Mouse (Mus musculus): Measurements from ENCODE around the gene Gm49336. TPM values are rescaled to one million over a fixed set of nuclear protein-coding genes. Genes with fewer than 3 reads are reported as not detected.

The Gm49336 gene
- polyA plus RNA-seq, 1 experiment from 2014 or later: 50.3 TPM

- WGBS: 66% methylated on average over 7 of the region's 7 CpGs
- Histone ChIP-seq H3K9me3 (no peaks in the 10 kb centered on the region), H3K27me3 (no peaks in the 10 kb centered on the region), H3K4me3 (replicated peaks) (no peak overlapping the region), H3K27ac (no peak overlapping the region), H3K36me3 (no peaks in the 10 kb centered on the region), H3K9ac (replicated peaks) (no peak overlapping the region), H3K4me2 (replicated peaks) (no peak overlapping the region), H3K4me1 (replicated peaks) (peaks cover 15% of the 10 kb centered on the region)
- ATAC-seq: no peak
Observed at GRCm38 (mm10) chr14:60262316-60262715, 11.0 kb upstream of the Gm49336 start.

GRCm38 (mm10) chr14:60257851-60258250 lies 6.5 kb upstream of the Gm49336 start:
- Histone ChIP-seq H3K9me3 (no peaks in the 10 kb centered on the region), H3K4me1 (replicated peaks) (no peaks in the 10 kb centered on the region), H3K4me3 (replicated peaks) (no peak overlapping the region), H3K27ac (no peak overlapping the region), H3K27me3 (no peaks in the 10 kb centered on the region), H3K36me3 (no peaks in the 10 kb centered on the region), H3K9ac (replicated peaks) (no peak overlapping the region), H3K4me2 (replicated peaks) (no peak overlapping the region)
- WGBS: 96% methylated on average over 1 of the region's 1 CpGs
- no peak for ATAC-seq

DNA sequence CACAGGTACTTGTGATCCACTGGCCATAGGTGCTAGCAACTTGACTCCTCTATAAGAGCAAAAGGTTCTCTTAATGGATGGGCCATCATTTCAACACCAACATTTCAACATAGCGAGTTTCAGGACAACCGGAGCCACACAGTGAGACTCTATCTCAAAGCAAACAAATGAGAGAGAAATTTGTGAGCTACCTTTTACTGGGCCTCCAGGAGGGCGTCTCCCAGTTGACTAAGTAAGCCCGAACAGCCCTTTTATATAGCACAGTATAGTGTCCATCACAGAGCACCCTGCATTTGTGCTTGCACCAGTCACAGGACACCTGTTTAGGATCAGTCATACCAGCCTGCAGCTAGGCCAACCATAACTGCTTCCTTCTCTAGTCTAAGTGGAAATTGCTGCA lies 5.8 kb upstream of the Gm49336 start:
- 88% methylated on average over 4 of the region's 4 CpGs for WGBS

GRCm38 (mm10) chr14:60256356-60256755 lies 5.0 kb upstream of the Gm49336 start:
- Histone ChIP-seq H3K4me3 (replicated peaks) (no peak overlapping the region), H3K36me3 (no peaks in the 10 kb centered on the region), H3K9ac (replicated peaks) (no peak overlapping the region), H3K4me1 (replicated peaks) (peaks cover 7% of the 10 kb centered on the region), H3K27me3 (no peaks in the 10 kb centered on the region), H3K9me3 (no peaks in the 10 kb centered on the region), H3K27ac (no peak overlapping the region), H3K4me2 (replicated peaks) (no peak overlapping the region)
- 34% methylated on average over 3 of the region's 3 CpGs for WGBS
- ATAC-seq: no peak

More for the DNA sequence above, 5.8 kb upstream of the Gm49336 start:
- no peak overlapping the region for H3K4me2 ChIP-seq (replicated peaks)
- peaks cover 6% of the 10 kb centered on the region for H3K4me1 ChIP-seq (replicated peaks)
- no peak for ATAC-seq
- H3K27me3 ChIP-seq: no peaks in the 10 kb centered on the region
- H3K9ac ChIP-seq (replicated peaks): no peak overlapping the region
- H3K4me3 ChIP-seq (replicated peaks): no peak overlapping the region
- no peaks in the 10 kb centered on the region for H3K36me3 ChIP-seq
- no peaks in the 10 kb centered on the region for H3K9me3 ChIP-seq
- no peak overlapping the region for H3K27ac ChIP-seq

DNA sequence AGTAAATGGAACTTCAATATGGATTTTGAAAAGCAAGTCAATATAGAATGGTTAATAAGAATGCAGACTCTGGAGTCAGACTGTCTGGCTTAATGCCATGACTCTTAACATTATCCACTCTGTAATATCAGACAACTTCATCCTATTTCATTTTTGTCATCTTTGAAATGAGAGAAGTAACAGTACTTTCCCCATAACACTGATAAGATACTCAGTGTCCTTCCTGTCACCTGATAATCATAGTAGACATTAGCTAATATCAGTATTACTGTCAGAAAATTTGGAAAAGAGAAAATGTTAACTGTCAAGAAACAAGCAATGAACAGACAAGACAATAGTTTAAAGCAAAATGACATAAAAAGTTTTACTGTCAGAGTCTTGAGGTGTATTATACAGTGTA lies 3.5 kb upstream of the Gm49336 start:
- no peak for ATAC-seq

DNA sequence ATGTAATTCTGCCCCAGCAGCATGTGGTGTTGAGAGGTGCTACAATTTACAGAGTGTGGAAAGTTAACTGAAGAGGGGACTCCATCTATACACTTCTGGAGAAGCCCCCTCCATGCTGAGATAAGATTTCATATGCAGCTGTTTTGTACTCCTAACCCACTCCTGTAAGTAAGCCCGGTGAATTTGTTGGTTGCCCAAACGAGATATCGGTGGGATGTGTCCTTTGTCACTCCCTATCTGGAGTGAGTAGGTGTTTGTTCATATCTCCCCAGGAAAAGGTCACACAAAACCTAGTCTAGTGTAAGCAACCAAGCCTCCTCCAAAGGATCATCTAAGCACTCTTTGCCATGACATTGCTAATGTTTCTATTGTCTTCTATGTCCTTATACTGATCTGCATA lies 2.2 kb upstream of the Gm49336 start:
- no peak for ATAC-seq
- WGBS: 89% methylated on average over 3 of the region's 3 CpGs
- no peak overlapping the region for H3K9ac ChIP-seq (replicated peaks)

More for the DNA sequence above, 3.5 kb upstream of the Gm49336 start:
- no peak overlapping the region for H3K9ac ChIP-seq (replicated peaks)
- no peaks in the 10 kb centered on the region for H3K36me3 ChIP-seq
- no peak overlapping the region for H3K4me3 ChIP-seq (replicated peaks)
- H3K27ac ChIP-seq: no peak overlapping the region
- no peak overlapping the region for H3K4me2 ChIP-seq (replicated peaks)
- H3K27me3 ChIP-seq: no peaks in the 10 kb centered on the region
- H3K9me3 ChIP-seq: no peaks in the 10 kb centered on the region
- peaks cover 14% of the 10 kb centered on the region for H3K4me1 ChIP-seq (replicated peaks)

DNA sequence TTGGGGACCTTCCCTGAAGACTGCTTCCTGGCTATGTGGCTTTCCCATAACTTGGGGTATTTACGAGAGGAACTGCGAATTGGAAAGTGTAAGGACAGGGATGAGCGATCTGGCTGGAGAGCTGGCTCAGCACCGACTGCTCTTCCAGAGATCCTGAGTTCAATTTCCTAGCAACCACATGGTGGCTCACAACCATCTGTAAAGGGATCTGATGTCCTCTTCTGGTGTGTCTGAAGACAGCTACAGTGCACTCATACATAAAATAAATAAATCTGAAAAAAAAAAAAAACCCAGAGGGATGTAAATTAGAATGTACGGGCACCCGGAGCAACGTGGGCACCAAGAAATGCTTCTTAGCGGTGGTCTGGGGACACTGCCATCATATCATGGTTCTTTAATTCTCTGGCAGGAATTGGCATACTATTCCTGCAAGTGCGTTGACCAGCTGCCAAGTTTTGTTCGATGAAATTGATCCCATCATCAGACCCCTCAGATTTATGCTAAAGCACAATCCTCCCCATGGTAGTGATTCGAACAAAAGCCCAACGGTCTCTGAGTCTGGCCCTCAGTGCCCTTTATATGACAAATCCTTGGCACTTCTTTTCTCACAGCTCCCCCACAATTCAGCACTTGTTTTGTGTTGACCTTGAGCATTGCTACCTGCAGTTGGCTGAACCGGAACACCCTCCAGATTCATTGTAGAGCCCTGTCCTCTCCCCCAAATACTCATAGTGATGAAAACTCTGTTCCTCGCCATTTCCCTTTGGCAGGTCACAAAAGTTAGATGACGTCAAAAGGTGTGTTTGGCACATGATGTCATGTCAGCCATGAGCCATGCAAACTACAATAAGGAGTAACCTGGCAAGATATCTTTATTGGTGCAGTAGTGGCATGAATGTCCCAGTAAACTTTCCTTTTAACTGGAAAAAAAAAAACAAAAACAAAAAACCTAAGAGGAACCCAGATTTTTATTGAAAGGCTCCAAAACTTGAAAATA lies 995 bp upstream of the Gm49336 start:
- peaks cover 29% of the 10 kb centered on the region for H3K4me1 ChIP-seq (replicated peaks)
- peak overlapping the region; percentile 85 for H3K27ac ChIP-seq
- WGBS: 18% methylated on average over 15 of the region's 15 CpGs
- peak overlapping the region; percentile 84 for H3K4me3 ChIP-seq (replicated peaks)
- H3K9ac ChIP-seq (replicated peaks): peak overlapping the region; percentile 83
- ATAC-seq: no peak
- H3K36me3 ChIP-seq: no peaks in the 10 kb centered on the region
- no peaks in the 10 kb centered on the region for H3K9me3 ChIP-seq
- no peaks in the 10 kb centered on the region for H3K27me3 ChIP-seq
- peak overlapping the region; percentile 91 for H3K4me2 ChIP-seq (replicated peaks)

More for the DNA sequence above, 2.2 kb upstream of the Gm49336 start:
- Histone ChIP-seq H3K27me3 (no peaks in the 10 kb centered on the region), H3K4me2 (replicated peaks) (no peak overlapping the region), H3K4me3 (replicated peaks) (no peak overlapping the region), H3K36me3 (no peaks in the 10 kb centered on the region), H3K4me1 (replicated peaks) (peaks cover 23% of the 10 kb centered on the region), H3K9me3 (no peaks in the 10 kb centered on the region), H3K27ac (no peak overlapping the region)

DNA sequence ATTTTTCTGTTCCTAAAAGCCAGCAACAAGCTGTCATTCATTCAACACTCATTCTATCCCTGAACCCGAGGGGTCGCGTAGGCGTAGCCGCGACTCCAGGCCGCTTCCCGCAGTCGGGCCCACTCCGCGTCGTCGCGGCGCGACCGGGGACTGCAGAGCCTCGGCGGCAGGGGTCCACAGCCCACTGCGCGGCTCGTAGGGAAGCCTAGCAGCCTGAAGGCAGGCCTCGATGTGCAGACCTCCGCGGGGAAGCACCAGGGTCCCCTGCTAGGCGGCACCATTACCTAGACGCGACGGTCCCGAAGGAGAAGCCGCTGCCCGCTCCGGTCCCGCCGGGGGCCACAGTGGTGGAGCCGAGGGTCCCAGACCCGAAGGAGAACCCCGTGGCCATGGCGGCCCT lies 428 bp downstream of the Gm49336 start:
- ATAC-seq: peak; percentile 76
- Histone ChIP-seq H3K27me3 (no peaks in the 10 kb centered on the region), H3K27ac (peak overlapping the region; percentile 95), H3K4me3 (replicated peaks) (peak overlapping the region; percentile 84), H3K4me2 (replicated peaks) (peak overlapping the region; percentile 91), H3K9me3 (no peaks in the 10 kb centered on the region), H3K9ac (replicated peaks) (peak overlapping the region; percentile 98), H3K36me3 (0 out of 2 replicates have a peak, but pooled peaks cover 2% of the 10 kb centered on the region), H3K4me1 (replicated peaks) (peaks cover 29% of the 10 kb centered on the region)
- under 1% methylated on average over 39 of the region's 39 CpGs for WGBS

DNA sequence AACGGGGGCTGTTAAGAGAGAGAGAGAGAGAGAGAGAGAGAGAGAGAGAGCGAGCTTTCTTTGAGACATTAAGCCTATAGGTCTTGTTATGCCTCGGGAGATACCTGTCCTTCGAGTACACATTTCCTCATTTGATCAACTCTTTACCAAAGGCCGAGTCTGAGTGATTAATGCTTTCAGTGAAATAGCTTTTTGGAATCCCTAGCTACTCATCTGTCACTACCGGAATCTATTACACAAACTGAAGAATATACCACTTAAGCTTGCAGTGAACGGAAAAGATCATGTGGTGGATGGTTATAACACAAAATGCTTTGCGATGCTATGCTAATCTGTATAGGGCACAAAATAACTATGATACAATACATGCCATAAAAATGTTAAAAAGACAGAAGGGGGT lies 941 bp downstream of the Gm49336 start:
- 25% methylated on average over 8 of the region's 8 CpGs for WGBS
- peak overlapping the region; percentile 91 for H3K4me2 ChIP-seq (replicated peaks)
- H3K27me3 ChIP-seq: no peaks in the 10 kb centered on the region
- H3K4me1 ChIP-seq (replicated peaks): peaks cover 29% of the 10 kb centered on the region
- peak overlapping the region; percentile 84 for H3K4me3 ChIP-seq (replicated peaks)
- H3K36me3 ChIP-seq: peaks cover 3% of the 10 kb centered on the region; the same call in 1 of the 2 replicates
- peak overlapping the region; percentile 98 for H3K9ac ChIP-seq (replicated peaks)
- H3K9me3 ChIP-seq: no peaks in the 10 kb centered on the region
- no peak for ATAC-seq
- H3K27ac ChIP-seq: peak overlapping the region; percentile 95; the same call in 1 of the 2 replicates

- no peaks in the 10 kb centered on the region for H3K4me1 ChIP-seq (replicated peaks)
- H3K27me3 ChIP-seq: no peaks in the 10 kb centered on the region
- H3K9me3 ChIP-seq: no peaks in the 10 kb centered on the region
- WGBS: 90% methylated on average over 3 of the region's 3 CpGs
- no peak overlapping the region for H3K27ac ChIP-seq
- H3K4me3 ChIP-seq (replicated peaks): no peak overlapping the region
- no peak overlapping the region for H3K9ac ChIP-seq (replicated peaks)
- no peak overlapping the region for H3K4me2 ChIP-seq (replicated peaks)
- H3K36me3 ChIP-seq: peaks cover 44% of the 10 kb centered on the region
- no peak for ATAC-seq
Observed at GRCm38 (mm10) chr14:60238551-60238950, 12.8 kb downstream of the Gm49336 start.

- no peak for ATAC-seq
Observed at GRCm38 (mm10) chr14:60219886-60220285, 31.4 kb downstream of the Gm49336 start.

DNA sequence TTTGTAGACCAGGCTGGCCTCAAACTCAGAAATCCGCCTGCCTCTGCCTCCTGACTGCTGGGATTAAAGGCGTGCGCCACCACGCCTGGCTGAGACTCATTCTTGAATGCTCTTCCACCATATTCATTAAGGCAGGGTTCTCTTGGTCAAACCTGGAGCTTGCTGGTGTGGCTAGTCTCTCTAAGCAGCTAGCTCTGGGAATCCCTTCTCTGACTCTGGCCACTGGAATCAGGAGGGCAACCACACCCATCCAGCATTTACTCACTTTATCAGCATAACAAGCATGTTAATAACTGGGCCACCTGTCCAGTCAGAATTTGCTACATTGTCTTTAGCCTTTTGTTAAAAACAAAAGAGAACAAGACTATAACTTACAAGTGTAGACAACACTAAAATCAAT lies 33.7 kb downstream of the Gm49336 start:
- no peak overlapping the region for H3K27ac ChIP-seq
- 99% methylated on average over 4 of the region's 4 CpGs for WGBS
- H3K9me3 ChIP-seq: no peaks in the 10 kb centered on the region
- no peak for ATAC-seq
- H3K4me3 ChIP-seq (replicated peaks): no peak overlapping the region
- H3K27me3 ChIP-seq: no peaks in the 10 kb centered on the region
- no peak overlapping the region for H3K4me2 ChIP-seq (replicated peaks)
- no peaks in the 10 kb centered on the region for H3K4me1 ChIP-seq (replicated peaks)
- no peak overlapping the region for H3K9ac ChIP-seq (replicated peaks)
- peaks cover 31% of the 10 kb centered on the region for H3K36me3 ChIP-seq

More at GRCm38 (mm10) chr14:60219886-60220285, 31.4 kb downstream of the Gm49336 start:
- Histone ChIP-seq H3K4me2 (replicated peaks) (no peak overlapping the region), H3K9me3 (no peaks in the 10 kb centered on the region), H3K9ac (replicated peaks) (no peak overlapping the region), H3K36me3 (peaks cover 35% of the 10 kb centered on the region), H3K27me3 (no peaks in the 10 kb centered on the region), H3K4me3 (replicated peaks) (no peak overlapping the region), H3K27ac (no peak overlapping the region), H3K4me1 (replicated peaks) (no peaks in the 10 kb centered on the region)
- 89% methylated on average over 10 of the region's 10 CpGs for WGBS

Data from midbrain, embryonic 13.5 days (tissue).